18 mouse cellular contexts compared by ENCODE assay signal in the genomic region with DNA sequence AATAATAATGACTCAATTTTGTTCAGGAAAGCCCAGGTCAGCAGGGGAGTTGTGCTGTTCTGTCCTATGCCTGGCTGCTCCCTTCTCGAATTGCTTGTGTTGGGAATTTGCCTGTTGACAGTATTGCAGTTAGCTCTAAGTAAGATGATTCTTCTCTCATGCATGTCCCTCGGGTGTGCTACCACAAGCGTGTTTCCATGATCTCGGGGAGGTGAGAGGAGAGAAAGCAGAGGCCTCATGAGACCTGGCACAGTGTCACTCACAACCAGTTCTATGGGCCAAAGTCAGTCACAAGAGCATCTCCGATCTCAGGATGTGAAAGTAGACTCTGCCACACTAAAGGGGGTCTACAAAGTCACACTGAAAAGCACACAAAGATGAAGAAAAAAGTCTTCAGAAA.
"Had no signal": no experiment of that assay in that cellular context is flagged by ENCODE, and none has a peak within 500 bp of the region (broad histone marks: within the 10 kb centered on the region; RNA-seq: fewer than 3 reads in every experiment).

No protein-coding gene starts in this region.

- H3K4me1 ChIP-seq: midbrain, embryonic 10.5 days; midbrain, embryonic 13.5 days; midbrain, embryonic 15.5 days; neural tube, embryonic 12.5 days; stomach, embryonic 15.5 days had no signal

- H3K4me2 ChIP-seq: lung, embryonic 14.5 days; midbrain, embryonic 13.5 days; midbrain, embryonic 15.5 days; neural tube, embryonic 12.5 days; stomach, embryonic 15.5 days had no signal

- H3K9me3 ChIP-seq: midbrain, embryonic 10.5 days; midbrain, embryonic 13.5 days; midbrain, embryonic 15.5 days; neural tube, embryonic 12.5 days; stomach, embryonic 15.5 days had no signal

- H3K27ac ChIP-seq: midbrain, embryonic 10.5 days; midbrain, embryonic 13.5 days; midbrain, embryonic 15.5 days; neural tube, embryonic 12.5 days; stomach, embryonic 15.5 days; stomach, postnatal 0 days had no signal

- H3K36me3 ChIP-seq: midbrain, embryonic 10.5 days; midbrain, embryonic 13.5 days; midbrain, embryonic 15.5 days; neural tube, embryonic 12.5 days; stomach, embryonic 15.5 days had no signal

- H3K9ac ChIP-seq: lung, embryonic 14.5 days; midbrain, embryonic 13.5 days; midbrain, embryonic 15.5 days; neural tube, embryonic 12.5 days; stomach, embryonic 15.5 days had no signal

- H3K4me3 ChIP-seq: midbrain, embryonic 10.5 days; midbrain, embryonic 13.5 days; midbrain, embryonic 15.5 days; neural tube, embryonic 12.5 days; stomach, embryonic 15.5 days had no signal

- H3K27me3 ChIP-seq: midbrain, embryonic 13.5 days; midbrain, embryonic 15.5 days; neural tube, embryonic 12.5 days; stomach, embryonic 15.5 days had no signal

- DNase-seq: lung, adult 18-20 months; lung, embryonic 14.5 days; lung, postnatal 10 days; lung, postnatal 4 days; retina, postnatal 1 day; right cerebral cortex, adult 18-20 months; right cerebral cortex, postnatal 25 days; right cerebral cortex, postnatal 4 days; spleen, adult 18-20 months; thymus, adult 2 months; thymus, postnatal 25 days; thymus, postnatal 4 days had no signal

- ATAC-seq: midbrain, embryonic 13.5 days; midbrain, embryonic 15.5 days had no signal
